Mouse (Mus musculus) MEL (cell line): ENCODE results near the gene Fam229b.

Experiments
- CHD2 ChIP-seq: IDR thresholded peaks from 2 replicates; pipeline ENCODE4 v1.6.1; 2011; ENCODE audit warnings: low read length, improper control_type of control experiment
- MAFK ChIP-seq: IDR thresholded peaks from 2 replicates; pipeline ENCODE4 v1.6.1; 2011; ENCODE audit warnings: low read depth, mild to moderate bottlenecking, low read length, improper control_type of control experiment, borderline replicate concordance
- MYB ChIP-seq: IDR thresholded peaks from 2 replicates; pipeline ENCODE4 v1.6.1; 2011; ENCODE audit warnings: mild to moderate bottlenecking, low read depth, low read length, improper control_type of control experiment
- POLR2A ChIP-seq, 2 experiments: IDR thresholded peaks; 2 replicates each; pipeline ENCODE4 v1.6.1; 2011 to 2012; ENCODE audit warnings: low read length in 2 of 2, mild to moderate bottlenecking in 2 of 2, control low read depth in 1 of 2, improper control_type of control experiment in 1 of 2, low read depth in 1 of 2, moderate library complexity in 1 of 2; ENCODE audit not compliant: control insufficient read depth in 1 of 2, insufficient read depth in 1 of 2, poor library complexity in 1 of 2
- POLR2AphosphoS5 ChIP-seq: IDR thresholded peaks from 2 replicates; pipeline ENCODE4 v1.6.1; 2012; ENCODE audit warnings: low read depth, borderline replicate concordance, mild to moderate bottlenecking, inconsistent platforms, low read length, moderate library complexity, mixed read lengths
- USF2 ChIP-seq, 2 experiments: IDR thresholded peaks; 2 replicates each; pipeline ENCODE4 v1.6.1; 2011 to 2012; ENCODE audit warnings: improper control_type of control experiment in 2 of 2, low read length in 2 of 2, borderline replicate concordance in 1 of 2, inconsistent platforms in 1 of 2, low read depth in 1 of 2, mild to moderate bottlenecking in 1 of 2; ENCODE audit not compliant: insufficient read depth in 1 of 2
- ZNF384 ChIP-seq: IDR thresholded peaks from 2 replicates; pipeline ENCODE4 v1.6.1; 2012; ENCODE audit warnings: low read depth, mild to moderate bottlenecking, inconsistent platforms, low read length, improper control_type of control experiment

GRCm38 (mm10) chr10:39072048-39072447 lies 61.7 kb downstream of the Fam229b start:
- TF ChIP-seq ZNF384 (no peak), CHD2 (no peak), POLR2AphosphoS5 (no peak), POLR2A (IDR thresholded peaks at IDR 0.05; ENCODE audit: control insufficient read depth in 1 of 2, insufficient read depth in 1 of 2, low read depth in 1 of 2, low read length in 2 of 2, poor library complexity in 1 of 2) (no peak), USF2 (IDR thresholded peaks at IDR 0.05; ENCODE audit: borderline replicate concordance in 1 of 2, insufficient read depth in 1 of 2, low read depth in 1 of 2, low read length in 2 of 2) (no peak), MYB (no peak), MAFK (no peak)
